Mouse (Mus musculus): Measurements from ENCODE around the gene Dst. TPM values are rescaled to one million over a fixed set of nuclear protein-coding genes. Genes with fewer than 3 reads are reported as not detected.

Dst gene
- total and polyA plus RNA-seq, 2 experiments from 2014 or later = 21.7 to 106 TPM

- Histone ChIP-seq H3K27ac (ENCODE audit: low read depth) (no peak within 1 kb of the TSS), H3K27me3 (ENCODE audit: control insufficient read depth, insufficient read depth, low read length) (peaks cover 8% of the 10 kb centered on the region; the same call in 1 of the 2 replicates), H3K4me1 (ENCODE audit: control insufficient read depth, insufficient read depth) (0 out of 2 replicates have a peak, but pooled peaks cover 3% of the 10 kb centered on the region), H3K36me3 (replicated peaks; ENCODE audit: control insufficient read depth, insufficient read depth, low read length) (no peaks in the 10 kb centered on the region), H3K4me3 (ENCODE audit: low read depth, low read length) (peak within 1 kb of the TSS; percentile 61), H3K9ac (replicated peaks; ENCODE audit: low read depth, low read length) (peak within 1 kb of the TSS; percentile 30), H3K9me3 (replicated peaks; ENCODE audit: control insufficient read depth, low read length) (no peaks in the 10 kb centered on the region), H3K4me2 (ENCODE audit: low read depth, low read length) (peak within 1 kb of the TSS; percentile 82)
- TF ChIP-seq CTCF (IDR thresholded peaks at IDR 0.05; ENCODE audit: low read depth) (peak; percentile 27), EP300 (IDR thresholded peaks at IDR 0.05; ENCODE audit: low read depth) (no peak)
- under 1% methylated on average over 82 of the region's 110 CpGs for WGBS
- DNase-seq (ENCODE audit: low spot score) (peak; percentile 34), ATAC-seq (ENCODE audit: insufficient read depth, low read depth) (peak; percentile 67)
Observed at GRCm38 (mm10) chr1:33907421-33908190, 419 bp upstream of the Dst start, which contains the start of gene Bend6. TSS of gene Bend6 (minus strand) at chr1:33907816.

GRCm38 (mm10) chr1:33911589-33911988, 3.6 kb downstream of the Dst start:
- WGBS = 73% methylated on average over 8 of the region's 8 CpGs
- Histone ChIP-seq H3K36me3 (replicated peaks; ENCODE audit: control insufficient read depth, insufficient read depth, low read length) (no peaks in the 10 kb centered on the region), H3K27me3 (ENCODE audit: control insufficient read depth, insufficient read depth, low read length) (peaks cover 8% of the 10 kb centered on the region; the same call in 1 of the 2 replicates), H3K27ac (ENCODE audit: low read depth) (no peak overlapping the region), H3K4me2 (ENCODE audit: low read depth, low read length) (no peak overlapping the region), H3K4me1 (ENCODE audit: control insufficient read depth, insufficient read depth) (0 out of 2 replicates have a peak, but pooled peaks cover 3% of the 10 kb centered on the region), H3K9me3 (replicated peaks; ENCODE audit: control insufficient read depth, low read length) (no peaks in the 10 kb centered on the region), H3K4me3 (ENCODE audit: low read depth, low read length) (no peak overlapping the region), H3K9ac (replicated peaks; ENCODE audit: low read depth, low read length) (no peak overlapping the region)
- no peak for ATAC-seq (ENCODE audit: insufficient read depth, low read depth)
- TF ChIP-seq EP300 (IDR thresholded peaks at IDR 0.05; ENCODE audit: low read depth) = no peak
- no peak for TF ChIP-seq CTCF (IDR thresholded peaks at IDR 0.05; ENCODE audit: low read depth)
- no peak for DNase-seq (ENCODE audit: low spot score)

DNA sequence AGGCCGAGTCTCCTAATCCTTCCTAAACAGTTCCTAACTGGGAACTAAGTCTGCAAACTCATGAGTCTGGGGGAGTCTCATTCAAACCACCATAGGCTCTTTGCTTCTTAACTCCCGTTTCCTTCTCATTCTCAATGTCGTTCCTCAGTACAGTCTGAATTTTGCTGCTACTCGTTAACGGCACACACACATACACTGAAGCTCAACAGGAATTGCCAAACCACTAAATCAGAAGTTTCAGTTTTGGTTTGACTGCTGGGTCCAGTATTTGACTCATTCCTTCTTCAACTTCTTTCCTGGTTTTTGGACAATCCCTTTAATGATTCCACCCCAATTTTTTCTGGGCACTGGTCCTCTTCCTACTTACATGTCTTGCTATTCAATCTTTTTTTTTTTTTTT, 8.5 kb downstream of the Dst start:
- no peaks in the 10 kb centered on the region for H3K4me1 ChIP-seq (ENCODE audit: control insufficient read depth, insufficient read depth)
- no peak overlapping the region for H3K9ac ChIP-seq (replicated peaks; ENCODE audit: low read depth, low read length)
- ATAC-seq (ENCODE audit: insufficient read depth, low read depth) (no peak), DNase-seq (ENCODE audit: low spot score) (no peak)
- WGBS = 90% methylated on average over 5 of the region's 5 CpGs
- no peak for TF ChIP-seq CTCF (IDR thresholded peaks at IDR 0.05; ENCODE audit: low read depth)
- no peak for TF ChIP-seq EP300 (IDR thresholded peaks at IDR 0.05; ENCODE audit: low read depth)
- H3K27ac ChIP-seq (ENCODE audit: low read depth) = no peak overlapping the region
- no peaks in the 10 kb centered on the region for H3K36me3 ChIP-seq (replicated peaks; ENCODE audit: control insufficient read depth, insufficient read depth, low read length)
- no peaks in the 10 kb centered on the region for H3K27me3 ChIP-seq (ENCODE audit: control insufficient read depth, insufficient read depth, low read length)
- no peak overlapping the region for H3K4me3 ChIP-seq (ENCODE audit: low read depth, low read length)
- no peak overlapping the region for H3K4me2 ChIP-seq (ENCODE audit: low read depth, low read length)
- H3K9me3 ChIP-seq (replicated peaks; ENCODE audit: control insufficient read depth, low read length) = no peaks in the 10 kb centered on the region

- H3K4me2 ChIP-seq (ENCODE audit: low read depth, low read length) = no peak overlapping the region
- H3K27me3 ChIP-seq (ENCODE audit: control insufficient read depth, insufficient read depth, low read length) = no peaks in the 10 kb centered on the region
- TF ChIP-seq CTCF (IDR thresholded peaks at IDR 0.05; ENCODE audit: low read depth) (no peak), EP300 (IDR thresholded peaks at IDR 0.05; ENCODE audit: low read depth) (no peak)
- H3K4me3 ChIP-seq (ENCODE audit: low read depth, low read length) = no peak overlapping the region
- DNase-seq (ENCODE audit: low spot score) (no peak), ATAC-seq (ENCODE audit: insufficient read depth, low read depth) (no peak)
- no peak overlapping the region for H3K27ac ChIP-seq (ENCODE audit: low read depth)
- WGBS = 82% methylated on average over 7 of the region's 7 CpGs
- H3K4me1 ChIP-seq (ENCODE audit: control insufficient read depth, insufficient read depth) = no peaks in the 10 kb centered on the region
- H3K9me3 ChIP-seq (replicated peaks; ENCODE audit: control insufficient read depth, low read length) = no peaks in the 10 kb centered on the region
- H3K9ac ChIP-seq (replicated peaks; ENCODE audit: low read depth, low read length) = no peak overlapping the region
- H3K36me3 ChIP-seq (replicated peaks; ENCODE audit: control insufficient read depth, insufficient read depth, low read length) = no peaks in the 10 kb centered on the region
Observed at GRCm38 (mm10) chr1:33922975-33923374, 14.9 kb downstream of the Dst start.

GRCm38 (mm10) chr1:33925283-33925682, 17.3 kb downstream of the Dst start:
- Histone ChIP-seq H3K9me3 (replicated peaks; ENCODE audit: control insufficient read depth, low read length) (no peaks in the 10 kb centered on the region), H3K9ac (replicated peaks; ENCODE audit: low read depth, low read length) (no peak overlapping the region), H3K27ac (ENCODE audit: low read depth) (no peak overlapping the region), H3K4me1 (ENCODE audit: control insufficient read depth, insufficient read depth) (no peaks in the 10 kb centered on the region), H3K36me3 (replicated peaks; ENCODE audit: control insufficient read depth, insufficient read depth, low read length) (no peaks in the 10 kb centered on the region), H3K4me2 (ENCODE audit: low read depth, low read length) (no peak overlapping the region), H3K27me3 (ENCODE audit: control insufficient read depth, insufficient read depth, low read length) (no peaks in the 10 kb centered on the region), H3K4me3 (ENCODE audit: low read depth, low read length) (no peak overlapping the region)
- no peak for ATAC-seq (ENCODE audit: insufficient read depth, low read depth)
- WGBS = 81% methylated on average over 3 of the region's 3 CpGs
- no peak for DNase-seq (ENCODE audit: low spot score)
- TF ChIP-seq EP300 (IDR thresholded peaks at IDR 0.05; ENCODE audit: low read depth) (no peak), CTCF (IDR thresholded peaks at IDR 0.05; ENCODE audit: low read depth) (no peak)

Data from heart, postnatal 0 days (tissue).